Mouse (Mus musculus) gastrocnemius, adult 18-20 months (tissue): ENCODE measurements at regions not wholly inside any gene's neighbourhood (a gene's known extent, or its start where the extent isn't known, plus 50 kb on each side); places are given as distances from the start of the nearest gene placed in this dataset.
A peak's percentile ranks its signal among the peaks of the same experiment; 100 is the strongest.
"Not testable (repeated sequence)": the region's sequence is repeated elsewhere in the genome, so short reads cannot be mapped to it uniquely, and the experiment has no call there.

Experiments
- DNase-seq: peaks from one replicate; pipeline ENCODE4 v3.0.0; 2021; ENCODE audit warnings: low spot score

- not testable (repeated sequence) for DNase-seq
These were observed 116.8 kb downstream of the Rfpl4b start for GRCm38 (mm10) chr10:38704762-38705130.

DNA sequence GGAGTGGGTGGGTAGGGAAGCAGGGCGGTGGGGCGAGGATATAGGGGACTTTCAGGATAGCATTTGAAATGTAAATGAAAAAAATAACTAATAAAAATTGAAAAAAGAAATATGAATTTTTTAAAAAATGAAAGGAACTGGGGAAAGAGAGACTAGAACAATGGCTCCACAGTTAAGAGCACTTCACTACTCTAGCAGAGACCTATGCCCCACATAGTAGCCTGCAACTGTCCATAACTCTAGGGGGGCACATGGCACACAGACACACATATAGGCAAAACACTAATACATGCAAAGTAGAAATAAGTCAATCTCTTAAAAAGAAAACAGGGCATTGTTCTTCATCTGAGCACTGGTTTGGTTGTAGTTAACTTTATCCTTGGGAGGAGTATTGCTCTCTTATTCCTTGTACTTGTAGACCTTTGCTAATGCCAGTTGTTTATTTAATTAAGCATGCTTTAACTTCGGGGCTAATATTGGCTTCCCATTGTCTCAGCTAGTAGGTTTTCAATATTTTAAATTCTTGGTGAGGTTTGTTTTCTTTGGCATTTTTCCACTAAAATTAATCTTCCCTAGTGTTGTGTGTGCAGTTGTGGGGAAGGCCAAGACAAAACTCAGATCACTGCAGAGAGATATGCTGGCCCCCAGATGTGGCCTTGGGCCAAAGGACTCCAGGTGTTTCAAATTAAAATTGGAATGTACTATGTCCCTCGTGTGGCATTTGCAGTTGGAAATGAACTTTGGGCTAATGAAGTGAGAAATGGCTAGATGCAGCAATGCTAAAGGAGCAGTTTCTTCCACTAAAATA, 117.4 kb downstream of the Rfpl4b start:
- DNase-seq = peak; percentile 32

- DNase-seq = no peak
These were observed 144.1 kb downstream of the Rfpl4b start for GRCm38 (mm10) chr10:38677453-38677852.

GRCm38 (mm10) chr10:38668610-38669009, 153.0 kb downstream of the Rfpl4b start:
- DNase-seq = no peak

- DNase-seq = no peak
These were observed 153.7 kb downstream of the Rfpl4b start for GRCm38 (mm10) chr10:38667841-38668240.

GRCm38 (mm10) chr10:38635695-38636094, 185.9 kb downstream of the Rfpl4b start:
- DNase-seq = no peak

GRCm38 (mm10) chr10:38629907-38630505, 191.6 kb downstream of the Rfpl4b start:
- DNase-seq = no peak

- DNase-seq = no peak
These were observed 198.2 kb downstream of the Rfpl4b start for GRCm38 (mm10) chr10:38623399-38623798.

GRCm38 (mm10) chr10:38609606-38610510, 211.7 kb downstream of the Rfpl4b start:
- DNase-seq = no peak

- DNase-seq = no peak
These were observed 235.5 kb downstream of the Rfpl4b start for GRCm38 (mm10) chr10:38586061-38586460.

- DNase-seq = no peak
These were observed 245.9 kb downstream of the Rfpl4b start for GRCm38 (mm10) chr10:38575726-38576125.

- DNase-seq = no peak
These were observed 247.9 kb downstream of the Rfpl4b start for GRCm38 (mm10) chr10:38573728-38574127.

GRCm38 (mm10) chr10:38573146-38573545, 248.4 kb downstream of the Rfpl4b start:
- DNase-seq = no peak

DNA sequence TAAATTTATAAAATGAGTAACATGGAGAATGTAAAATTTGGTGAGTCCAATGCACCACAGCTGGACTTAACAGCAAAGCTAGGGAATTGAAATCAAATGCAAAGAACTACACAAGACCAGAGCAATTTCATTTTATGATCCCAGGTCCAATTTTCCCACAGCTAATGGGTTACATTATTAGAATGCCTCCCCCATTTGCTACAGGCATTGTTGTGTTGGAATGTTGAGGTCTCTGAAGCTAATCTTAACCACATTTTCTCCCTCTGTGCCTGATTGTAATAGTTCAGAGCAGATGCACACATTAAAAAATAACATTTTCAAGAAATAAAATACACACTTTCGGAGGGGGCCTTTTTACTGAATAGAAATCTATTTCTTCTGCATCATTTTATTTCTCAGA, 254.3 kb downstream of the Rfpl4b start:
- no peak for DNase-seq

DNA sequence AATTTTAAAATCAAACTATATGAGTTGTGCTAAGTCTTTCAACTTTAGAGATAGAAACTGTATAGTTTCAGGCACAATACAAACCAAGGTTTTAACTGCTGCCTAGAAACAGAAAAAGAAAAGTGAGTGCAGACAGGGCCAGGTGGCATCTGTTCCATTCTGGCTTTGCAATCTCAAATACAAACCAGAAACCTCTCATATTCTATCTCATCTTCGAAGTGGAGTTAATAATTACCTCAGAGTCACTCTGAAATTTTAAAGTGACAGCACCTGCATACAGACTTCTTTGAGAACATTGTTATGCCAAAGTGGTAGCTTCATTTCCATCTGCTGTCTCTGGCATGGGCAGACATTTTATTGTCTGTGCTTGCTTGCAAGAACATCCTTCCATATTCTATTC, 255.2 kb downstream of the Rfpl4b start:
- no peak for DNase-seq

GRCm38 (mm10) chr10:38555040-38555439, 266.5 kb downstream of the Rfpl4b start:
- DNase-seq = no peak

DNA sequence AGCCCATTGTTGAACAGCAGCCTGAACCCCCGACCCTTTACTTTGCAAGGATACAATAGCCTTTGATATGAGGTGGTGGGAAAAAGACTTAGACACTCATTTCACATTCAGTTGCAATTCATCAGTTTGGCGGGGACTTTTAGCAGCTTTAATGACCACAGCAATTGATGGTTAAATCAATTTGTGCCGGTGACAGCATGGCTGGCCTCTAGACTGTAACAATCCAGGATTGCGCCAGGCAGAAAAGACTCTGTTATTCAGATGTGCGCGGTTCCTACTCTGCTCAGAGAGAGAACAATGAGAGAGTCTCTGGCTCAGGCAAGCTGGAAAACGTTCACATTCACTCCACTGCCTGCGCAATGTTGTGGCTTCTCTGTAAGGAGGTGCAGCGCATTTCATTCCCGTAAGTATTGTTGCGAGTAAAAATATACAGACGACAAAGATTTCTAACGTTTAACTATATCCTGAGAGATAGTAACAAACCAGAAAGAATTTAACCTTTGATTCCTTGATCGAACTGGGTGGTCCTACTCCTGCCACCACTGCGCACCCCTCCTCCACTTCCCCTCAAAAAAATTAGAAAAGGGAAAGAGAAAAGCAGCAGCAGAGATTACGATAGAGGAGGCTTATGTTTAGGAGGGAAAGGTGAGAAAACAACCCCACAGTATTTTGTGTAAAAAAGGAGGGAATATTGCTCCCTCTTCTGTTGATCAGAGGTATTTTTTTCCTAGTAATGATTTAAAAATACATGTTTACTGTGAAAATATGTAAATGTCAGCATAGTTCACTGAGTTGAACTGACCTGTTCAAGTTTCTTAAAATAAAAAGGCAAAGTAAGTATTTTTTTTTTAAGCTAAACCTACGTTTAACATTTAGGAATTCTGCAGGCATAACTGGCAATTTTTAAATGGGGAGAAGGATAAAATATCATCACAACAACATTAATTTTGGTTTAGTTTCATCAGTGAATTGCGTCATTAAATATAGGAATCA, 267.6 kb downstream of the Rfpl4b start:
- DNase-seq = peak; percentile 13

DNA sequence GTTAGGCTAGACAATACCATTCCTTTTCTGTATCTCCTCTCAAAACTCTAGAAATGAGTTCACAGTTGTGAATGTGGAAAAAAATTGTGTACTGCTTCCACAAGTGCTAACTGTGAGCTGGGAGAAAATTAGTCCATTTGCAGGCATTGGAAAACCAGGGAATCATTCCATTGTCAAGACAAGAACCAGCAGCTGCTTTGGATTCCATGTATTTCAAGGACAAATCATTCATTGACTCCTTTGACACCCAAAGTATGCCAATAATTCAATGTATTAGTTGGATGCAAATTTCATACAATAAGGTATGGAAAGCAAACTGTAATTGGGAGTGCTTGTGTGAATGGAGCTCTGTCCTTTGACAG, 268.3 kb downstream of the Rfpl4b start:
- DNase-seq = no peak

DNA sequence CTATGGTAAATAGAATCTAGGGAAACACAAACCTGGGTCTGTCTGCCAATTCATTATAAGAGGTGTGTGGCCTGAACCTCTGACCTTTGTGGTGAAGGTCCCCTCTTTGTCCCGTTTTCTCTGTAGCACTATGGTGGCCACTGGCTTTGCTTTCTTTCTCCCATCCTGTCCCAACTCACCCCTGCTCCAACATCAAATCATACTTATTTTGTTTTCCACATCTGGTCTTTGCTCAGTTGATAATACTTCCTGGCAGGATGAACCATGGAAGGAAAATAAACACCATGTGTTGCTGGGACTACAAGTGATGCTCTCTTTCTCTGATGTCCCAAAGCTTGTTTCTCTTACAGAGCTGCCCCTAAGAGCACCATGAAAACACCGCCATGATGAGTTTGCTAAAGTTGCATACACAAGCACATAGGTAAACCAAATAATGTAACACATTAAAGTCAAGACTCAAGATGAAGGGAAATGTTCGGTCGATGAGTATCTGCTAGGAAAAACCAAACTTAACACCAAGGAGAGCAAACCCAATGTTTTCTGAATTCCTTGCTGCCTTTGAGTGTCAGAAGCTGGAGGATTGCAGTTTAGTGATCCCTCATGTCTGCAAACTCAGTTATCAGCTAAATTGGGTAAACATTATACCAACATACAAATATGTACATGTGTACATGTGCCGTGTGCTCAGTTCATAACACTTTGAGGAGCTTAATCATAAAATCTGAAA, 269.1 kb downstream of the Rfpl4b start:
- DNase-seq = no peak

DNA sequence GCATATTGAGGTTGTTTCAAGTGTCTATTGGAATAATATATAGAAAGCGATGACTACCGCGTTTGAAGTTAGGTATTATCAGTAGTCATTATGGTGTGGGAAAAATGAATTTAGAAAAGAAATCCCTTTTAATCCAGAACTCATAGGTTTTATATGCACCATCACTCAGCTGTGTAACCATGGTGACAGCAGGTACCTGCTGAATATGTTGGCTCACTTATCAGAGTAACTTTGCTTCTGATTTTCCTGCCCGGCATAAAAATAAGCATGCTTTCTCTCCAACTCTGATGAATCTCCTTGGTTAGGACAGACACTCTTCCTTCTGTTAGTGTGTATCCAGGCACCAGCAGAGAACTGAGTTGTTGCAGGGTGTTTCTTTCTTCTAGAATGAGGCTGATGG, 281.5 kb downstream of the Rfpl4b start:
- no peak for DNase-seq
